Mouse (Mus musculus) liver, embryonic 16.5 days (tissue): ENCODE measurements around the gene Kif16b. TPM values are rescaled to one million over a fixed set of nuclear protein-coding genes. Genes with fewer than 3 reads are reported as not detected.
"Not testable (repeated sequence)": the region's sequence is repeated elsewhere in the genome, so short reads cannot be mapped to it uniquely, and the experiment has no call there.

Experiments
- ATAC-seq: fragments of 200-750 bp; cut with Nextera tagmentation; 2 replicates; pipeline ENCODE4 v1.8.0; 2017; ENCODE audit warnings: low read depth, mild to moderate bottlenecking, moderate number of reproducible peaks, moderate library complexity
- H3K27ac ChIP-seq: fragments of 300-500 bp; sonication (generic); 2 replicates; pipeline ENCODE4 v1.5.1; 2014; ENCODE audit warnings: mild to moderate bottlenecking, low read length
- H3K27me3 ChIP-seq: fragments of 300-500 bp; sonication (generic); 2 replicates; pipeline ENCODE4 v1.6.1; 2014; ENCODE audit warnings: low read depth, low read length, mixed read lengths; ENCODE audit not compliant: control insufficient read depth, insufficient read depth
- H3K36me3 ChIP-seq: fragments of 300-500 bp; sonication (generic); 2 replicates; pipeline ENCODE4 v1.6.1; 2014; ENCODE audit warnings: mild to moderate bottlenecking; ENCODE audit not compliant: control insufficient read depth, insufficient read depth
- H3K4me1 ChIP-seq: fragments of 300-500 bp; sonication (generic); 2 replicates; pipeline ENCODE4 v1.6.1; 2014; ENCODE audit warnings: low read depth, low read length, mixed read lengths; ENCODE audit not compliant: control insufficient read depth
- H3K4me2 ChIP-seq: fragments of 300-500 bp; sonication (generic); 2 replicates; pipeline ENCODE4 v1.6.1; 2014; ENCODE audit warnings: low read depth, low read length, mixed read lengths
- H3K4me3 ChIP-seq: fragments of 300-500 bp; sonication (generic); 2 replicates; pipeline ENCODE4 v1.5.1; 2014; ENCODE audit warnings: low read depth, mild to moderate bottlenecking, low read length
- H3K9ac ChIP-seq: fragments of 300-500 bp; sonication (generic); 2 replicates; pipeline ENCODE4 v1.6.1; 2014; ENCODE audit warnings: low read depth, low read length
- H3K9me3 ChIP-seq: fragments of 300-500 bp; sonication (generic); replicated peaks from 2 replicates; pipeline ENCODE4 v1.6.1; 2016; ENCODE audit warnings: low read length; ENCODE audit not compliant: control insufficient read depth
- WGBS: fragments of 180-500 bp; shearing (Covaris S2); extraction: QIAGEN DNeasy Blood & Tissue Kit; methylation state at CpG from one replicate; pipeline ENCODE4 v1.1.7; 2014; ENCODE audit not compliant: insufficient replicate concordance; 5-methylcytosine and 5-hydroxymethylcytosine counted together
- polyA plus RNA-seq: library from polyadenylated mRNA; unstranded; fragments of >200 nt; fragmentation: Nextera tagmentation; extraction: Ambion mirVana; gene quantifications from 2 replicates; pipeline ENCODE4 v1.2.1, GENCODE M21; 2015

The Kif16b gene
- polyA plus RNA-seq, 1 experiment from 2014 or later = 4.0 TPM

DNA sequence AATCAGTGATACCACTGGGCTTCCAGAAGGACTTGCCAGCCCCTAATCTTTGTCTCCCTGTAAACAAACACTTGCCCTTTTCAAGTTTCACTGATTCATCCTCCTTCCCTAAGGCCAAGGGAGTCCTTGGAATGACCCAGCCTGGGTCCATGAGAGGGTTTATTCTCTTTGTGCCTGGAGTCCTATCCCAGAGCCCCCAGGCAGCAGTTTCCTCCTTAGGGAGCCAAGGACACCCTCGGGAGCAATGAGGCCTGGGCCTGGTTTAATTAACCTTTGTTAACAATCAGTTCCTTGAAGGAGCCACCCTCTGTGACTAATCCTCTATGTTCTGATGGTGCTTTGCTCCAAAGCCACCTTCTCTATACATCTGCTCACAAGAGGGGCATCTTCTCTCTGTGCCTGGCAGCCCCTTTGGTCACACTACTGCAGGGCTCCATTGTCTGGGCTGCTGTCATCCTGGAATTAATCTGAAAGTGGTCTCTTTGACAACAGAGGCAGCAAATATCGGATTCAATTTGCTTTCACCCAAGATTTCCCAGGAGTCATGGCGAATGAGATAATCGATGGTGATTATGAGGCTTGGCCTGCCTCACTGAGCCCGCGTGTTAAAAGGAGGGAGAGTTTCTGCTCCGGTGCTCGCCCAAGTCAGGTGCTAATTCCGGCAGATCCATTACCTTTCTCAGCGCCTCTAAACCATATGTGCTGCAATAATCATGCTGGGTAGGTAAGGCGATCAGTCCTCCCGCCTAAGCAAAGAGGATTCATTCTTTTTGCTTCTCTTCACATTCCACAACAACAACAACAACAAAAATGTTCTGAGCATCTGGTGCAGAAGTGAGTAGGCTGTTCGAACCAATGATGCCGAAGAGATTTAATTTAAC lies 311.7 kb downstream of the Kif16b start:
- H3K27ac ChIP-seq = no peak overlapping the region
- no peaks in the 10 kb centered on the region for H3K27me3 ChIP-seq
- H3K36me3 ChIP-seq = no peaks in the 10 kb centered on the region
- H3K4me3 ChIP-seq = no peak overlapping the region
- no peak overlapping the region for H3K4me2 ChIP-seq
- WGBS = 63% methylated on average over 14 of the region's 14 CpGs
- ATAC-seq = no peak
- no peaks in the 10 kb centered on the region for H3K4me1 ChIP-seq
- H3K9me3 ChIP-seq = no peaks in the 10 kb centered on the region
- H3K9ac ChIP-seq = no peak overlapping the region

DNA sequence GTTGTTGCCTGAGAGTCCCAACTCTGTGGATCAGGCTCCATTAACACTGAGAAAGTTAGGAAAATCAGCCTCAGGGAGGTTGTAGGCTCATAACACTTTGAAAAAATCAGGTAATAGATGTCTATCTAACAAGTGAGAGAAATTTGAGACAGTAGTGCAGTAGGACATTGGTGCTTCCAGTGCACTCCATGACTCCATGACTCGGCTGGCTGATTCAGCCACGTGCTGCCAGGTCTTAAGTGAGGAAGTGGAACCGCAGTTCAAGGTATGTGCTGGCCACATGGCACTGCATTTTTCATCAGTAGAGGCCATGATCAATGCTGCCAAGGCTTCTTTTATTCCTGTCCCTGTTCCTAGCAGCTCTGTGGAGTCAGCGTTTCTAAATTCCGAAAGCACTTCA lies 315.5 kb downstream of the Kif16b start:
- Histone ChIP-seq H3K9me3 (no peaks in the 10 kb centered on the region), H3K9ac (no peak overlapping the region), H3K4me3 (no peak overlapping the region), H3K36me3 (no peaks in the 10 kb centered on the region), H3K4me2 (no peak overlapping the region), H3K27ac (no peak overlapping the region), H3K4me1 (no peaks in the 10 kb centered on the region), H3K27me3 (no peaks in the 10 kb centered on the region)
- 71% methylated on average over 5 of the region's 5 CpGs for WGBS
- ATAC-seq = no peak

DNA sequence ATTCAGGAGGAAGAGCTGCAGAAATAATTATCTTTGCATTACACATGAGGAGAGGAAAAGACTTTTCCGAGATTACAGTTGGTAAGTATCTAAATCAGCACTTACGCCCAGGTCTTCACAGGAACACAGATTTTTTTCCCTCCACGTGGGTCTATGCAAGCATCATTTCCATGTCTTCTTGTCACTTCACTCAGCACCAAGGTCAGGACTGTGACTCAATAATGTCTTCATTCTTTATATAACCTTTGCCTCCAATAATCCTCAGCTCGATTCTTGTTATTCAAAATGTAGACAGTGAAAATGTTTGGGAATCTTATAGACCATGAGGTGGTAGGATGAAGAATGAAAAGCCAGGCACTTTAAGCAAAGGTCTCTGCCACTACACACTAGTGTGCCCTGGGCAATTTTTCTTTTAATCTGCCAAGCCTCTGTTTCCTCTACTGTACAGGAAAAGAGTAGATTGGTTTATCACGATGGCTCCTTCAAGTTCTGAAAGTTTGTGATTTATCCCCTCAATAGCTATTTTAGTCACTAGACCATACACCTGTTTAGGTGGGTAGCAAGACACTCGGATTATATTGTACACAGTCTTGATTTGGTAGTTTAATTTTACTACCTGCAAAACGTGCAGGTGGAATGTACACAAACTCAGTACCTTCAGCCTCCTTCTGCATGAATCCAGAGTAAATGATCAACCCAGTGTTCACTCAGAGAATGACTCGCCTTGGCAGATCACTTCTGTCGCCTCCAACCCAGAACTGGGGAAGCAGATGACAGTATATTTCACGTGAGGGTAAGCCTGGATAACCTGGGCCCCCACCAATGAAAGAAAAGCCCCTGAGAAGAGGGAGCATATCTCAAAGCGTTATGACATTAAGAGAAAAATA lies 316.2 kb downstream of the Kif16b start:
- Histone ChIP-seq H3K4me1 (no peaks in the 10 kb centered on the region), H3K27ac (no peak overlapping the region), H3K4me3 (no peak overlapping the region), H3K4me2 (no peak overlapping the region), H3K9ac (no peak overlapping the region), H3K36me3 (no peaks in the 10 kb centered on the region), H3K27me3 (no peaks in the 10 kb centered on the region), H3K9me3 (no peaks in the 10 kb centered on the region)
- no peak for ATAC-seq
- WGBS = 51% methylated on average over 11 of the region's 11 CpGs

DNA sequence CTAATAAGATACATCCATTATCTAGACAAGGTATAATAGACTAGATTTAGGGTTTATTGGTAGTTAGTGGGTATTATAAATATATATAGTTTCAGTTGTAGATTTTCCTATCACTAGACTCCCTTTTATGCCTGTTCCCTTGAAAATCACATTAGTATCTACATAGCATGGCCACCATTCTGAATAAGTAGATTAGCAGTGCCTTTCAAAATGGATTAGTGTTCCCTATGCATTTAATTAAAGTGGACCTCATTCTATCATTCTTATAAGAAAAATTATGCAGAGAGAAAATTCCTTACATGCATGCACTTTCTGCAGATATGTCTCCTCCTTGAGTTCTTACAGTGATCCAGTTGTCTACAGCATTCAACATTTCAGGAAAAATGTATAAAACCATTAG lies 320.9 kb downstream of the Kif16b start:
- no peaks in the 10 kb centered on the region for H3K4me1 ChIP-seq
- H3K4me3 ChIP-seq = no peak overlapping the region
- no peaks in the 10 kb centered on the region for H3K27me3 ChIP-seq
- H3K9ac ChIP-seq = no peak overlapping the region
- H3K36me3 ChIP-seq = no peaks in the 10 kb centered on the region
- H3K27ac ChIP-seq = no peak overlapping the region
- no peak for ATAC-seq
- H3K9me3 ChIP-seq = no peaks in the 10 kb centered on the region
- no peak overlapping the region for H3K4me2 ChIP-seq

DNA sequence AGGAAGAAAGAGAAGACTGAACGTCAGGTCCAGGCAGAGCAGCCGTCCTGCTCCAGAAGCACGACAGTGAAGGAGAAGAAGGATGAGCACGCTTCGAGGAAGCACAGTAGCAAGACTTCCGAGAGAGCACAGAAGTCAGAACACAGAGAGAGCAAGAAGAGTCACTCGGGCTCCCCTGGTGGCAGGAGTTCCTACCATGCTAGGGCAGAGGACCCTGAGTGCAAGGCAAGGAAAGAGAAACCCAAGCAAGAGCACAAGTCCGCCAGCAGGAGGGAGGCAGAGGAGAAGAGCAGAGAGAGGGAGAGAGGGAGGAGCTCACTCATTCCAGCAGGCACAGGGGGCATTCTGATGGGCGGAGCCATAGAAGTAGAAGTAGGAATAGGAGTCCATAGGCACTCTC lies 323.9 kb downstream of the Kif16b start:
- H3K27me3 ChIP-seq, H3K27ac ChIP-seq, H3K4me1 ChIP-seq, H3K4me3 ChIP-seq, H3K4me2 ChIP-seq, H3K9me3 ChIP-seq, H3K36me3 ChIP-seq, ATAC-seq, H3K9ac ChIP-seq: not testable (repeated sequence)
- WGBS = 42% methylated on average over 9 of the region's 9 CpGs

DNA sequence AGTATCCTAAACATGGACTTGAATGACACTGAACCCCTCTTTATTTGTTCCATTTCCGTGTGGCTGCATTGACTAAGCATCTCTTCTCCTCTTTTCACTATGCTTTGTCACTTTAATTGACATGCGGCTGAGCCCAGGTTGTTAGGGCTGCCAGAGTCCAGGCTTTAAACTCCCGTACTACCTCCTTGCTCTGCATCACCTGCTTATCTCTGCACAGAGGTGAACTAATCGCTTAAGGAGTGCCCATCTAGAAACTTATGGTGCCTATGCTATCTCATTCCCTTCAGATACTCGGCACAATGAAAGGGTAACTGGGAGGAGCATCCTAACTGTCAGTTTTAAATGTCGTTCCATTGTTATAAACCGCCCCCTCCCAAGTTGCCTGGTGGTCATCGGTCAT lies 331.6 kb downstream of the Kif16b start:
- no peak overlapping the region for H3K27ac ChIP-seq
- H3K4me2 ChIP-seq = no peak overlapping the region
- no peaks in the 10 kb centered on the region for H3K4me1 ChIP-seq
- no peak for ATAC-seq
- H3K27me3 ChIP-seq = no peaks in the 10 kb centered on the region
- WGBS = 67% methylated on average over 8 of the region's 8 CpGs
- no peak overlapping the region for H3K4me3 ChIP-seq
- H3K9me3 ChIP-seq = no peaks in the 10 kb centered on the region
- no peaks in the 10 kb centered on the region for H3K36me3 ChIP-seq
- no peak overlapping the region for H3K9ac ChIP-seq

Other genes starting within 250 kb of the Kif16b start
- 18.5 and 23.3 TPM in 2 replicates for gene Snrpb2, start 161.5 kb upstream of the Kif16b start, polyA plus RNA-seq
- gene Otor, start 176.9 kb upstream of the Kif16b start, polyA plus RNA-seq = not detected in 2 replicates